Mouse (Mus musculus) urinary bladder, postnatal 0 days (tissue): Measurements from ENCODE around the gene Ccdc194. TPM values are rescaled to one million over a fixed set of nuclear protein-coding genes. Genes with fewer than 3 reads are reported as not detected.

Experiments
- polyA plus RNA-seq: library from polyadenylated mRNA; unstranded; fragments of >200 nt; fragmentation: Nextera tagmentation; extraction: Ambion mirVana; gene quantifications from 2 replicates; pipeline ENCODE4 v1.2.1, GENCODE M21; 2015

Gene Ccdc194
- 0.19 TPM in 1 of 2 replicates, not detected in the other for polyA plus RNA-seq

GRCm38 (mm10) chr8:71525226-71526050 is at the start of gene Ccdc194:
Gene Ccdc194 (minus strand): TSS chr8:71525711.

DNA sequence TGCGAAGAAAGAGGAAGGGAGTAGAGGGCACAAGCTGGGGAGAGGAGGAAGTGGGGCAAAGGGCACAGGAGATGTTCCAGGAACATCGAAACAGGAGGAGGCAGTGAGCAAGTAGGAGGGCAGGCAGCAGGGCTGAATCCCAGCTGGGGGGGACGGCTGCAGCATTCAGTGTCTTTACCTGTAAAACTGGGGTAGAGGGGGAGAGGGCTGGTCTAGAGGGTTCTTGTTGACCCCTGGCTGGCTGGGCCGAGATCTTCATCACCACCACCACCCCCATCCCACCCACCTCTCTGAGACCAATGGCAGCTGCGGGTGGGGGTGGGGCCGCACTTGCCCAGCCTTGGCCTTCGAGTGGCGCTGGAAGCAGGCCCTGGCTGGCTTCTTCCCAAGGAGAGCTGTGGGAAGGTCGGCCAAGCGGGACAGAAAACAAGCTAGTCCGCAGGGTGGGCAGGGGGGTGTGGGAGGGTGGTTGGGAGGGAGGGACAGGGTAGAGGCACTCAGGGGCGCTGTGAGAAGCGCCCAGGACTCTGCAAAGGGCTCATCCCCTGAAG is 43.0 kb upstream of the Ccdc194 start, which contains the start of gene Slc27a1:
Gene Slc27a1, plus strand, starts transcription at position 496 of the 551 bp plus-strand sequence.

DNA sequence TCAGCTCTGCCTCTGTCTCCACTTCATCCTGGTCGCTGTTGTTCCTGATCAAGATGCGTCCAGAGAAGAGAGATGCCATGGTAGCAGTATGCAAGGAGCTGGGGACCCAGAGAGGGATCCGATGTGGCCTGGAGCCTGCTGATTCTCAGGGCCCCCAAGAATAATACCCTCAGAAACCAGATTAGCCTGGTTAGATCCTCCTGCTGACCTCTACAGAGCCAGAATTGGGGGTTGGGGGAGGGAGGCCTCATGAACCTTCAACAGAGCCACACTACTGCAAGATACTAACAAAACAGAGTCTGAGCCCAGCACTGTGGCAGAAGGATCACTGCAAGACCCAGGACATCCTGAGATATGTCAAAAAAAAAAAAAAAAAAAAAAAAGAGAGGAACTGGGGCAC is 41.0 kb upstream of the Ccdc194 start, which contains the start of gene Nxnl1:
Gene Nxnl1, minus strand, starts transcription at position 101 of the 400 bp plus-strand sequence.

GRCm38 (mm10) chr8:71558071-71558957 is 32.8 kb upstream of the Ccdc194 start, which contains the start of gene Tmem221:
Gene Tmem221 (minus strand): TSS chr8:71558871.

GRCm38 (mm10) chr8:71542632-71543343 is 17.3 kb upstream of the Ccdc194 start, which contains the start of gene Mvb12a:
Gene Mvb12a (plus strand): TSS chr8:71542922.

DNA sequence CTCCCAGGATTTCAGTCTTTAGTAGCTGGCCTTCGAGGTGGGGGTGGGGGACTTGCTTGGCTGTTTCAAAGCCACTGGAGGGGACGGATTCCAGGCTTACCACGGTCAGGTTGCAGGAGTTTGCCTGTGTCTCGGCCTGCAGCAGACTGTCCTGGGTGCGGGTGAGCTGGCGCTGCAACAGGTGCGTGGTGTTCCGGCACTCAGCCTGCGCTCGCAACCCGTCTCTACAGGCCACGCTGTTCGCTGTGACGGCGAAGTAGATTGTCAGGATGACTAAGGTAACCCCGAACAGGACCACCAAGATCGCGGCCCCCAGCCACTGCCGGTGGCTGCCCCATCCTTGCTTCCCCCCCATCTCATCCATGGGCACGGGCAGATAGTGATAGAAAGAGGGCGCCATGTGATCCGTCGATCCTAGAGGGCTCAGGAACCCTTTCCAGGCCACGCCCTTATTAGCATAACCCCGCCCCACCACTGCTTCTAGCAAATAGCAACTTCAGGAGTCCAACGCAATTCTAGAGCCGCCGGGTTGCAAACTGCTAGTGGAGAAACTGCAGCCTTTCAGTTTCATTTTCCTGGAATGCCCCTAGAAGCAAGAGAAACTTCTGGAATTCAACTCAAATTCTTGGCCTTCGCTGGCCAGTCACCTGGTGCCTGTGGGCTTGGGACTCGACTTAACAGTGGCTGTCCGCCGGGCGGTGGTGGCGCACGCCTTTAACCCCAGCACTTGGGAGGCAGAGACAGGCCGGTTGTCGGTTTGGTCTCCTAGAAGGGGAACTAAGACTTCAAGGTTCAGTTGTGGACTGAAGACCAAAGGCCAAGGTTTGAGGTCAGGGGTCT is 11.7 kb upstream of the Ccdc194 start, which contains the start of gene Bst2:
Gene Bst2, minus strand, starts transcription at position 429 of the 840 bp plus-strand sequence.

DNA sequence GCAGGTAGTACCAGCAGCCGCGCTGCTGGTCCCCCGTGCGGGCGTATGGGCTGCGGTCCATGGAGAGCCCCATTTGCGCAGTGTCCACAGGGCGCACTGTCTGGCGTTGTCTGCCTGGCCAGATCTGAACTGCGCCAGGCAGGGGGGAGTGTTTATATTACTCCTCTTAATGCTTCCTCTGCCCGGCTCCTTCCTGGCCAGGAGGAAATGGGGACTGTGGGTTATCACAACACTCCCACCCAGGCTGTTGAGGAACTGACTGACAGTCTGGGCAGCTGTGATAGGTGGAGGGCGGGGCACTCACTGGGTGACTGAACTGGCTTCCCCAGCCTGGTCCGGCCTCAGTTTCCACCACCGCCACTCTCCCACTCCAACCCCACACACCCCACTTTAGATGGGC is 13.9 kb downstream of the Ccdc194 start, which contains the start of gene Plvap:
Gene Plvap, minus strand, starts transcription at position 109 of the 400 bp plus-strand sequence.

GRCm38 (mm10) chr8:71487691-71488445 is 37.6 kb downstream of the Ccdc194 start, which contains the start of gene Gtpbp3:
Gene Gtpbp3 (plus strand): TSS chr8:71488103.

DNA sequence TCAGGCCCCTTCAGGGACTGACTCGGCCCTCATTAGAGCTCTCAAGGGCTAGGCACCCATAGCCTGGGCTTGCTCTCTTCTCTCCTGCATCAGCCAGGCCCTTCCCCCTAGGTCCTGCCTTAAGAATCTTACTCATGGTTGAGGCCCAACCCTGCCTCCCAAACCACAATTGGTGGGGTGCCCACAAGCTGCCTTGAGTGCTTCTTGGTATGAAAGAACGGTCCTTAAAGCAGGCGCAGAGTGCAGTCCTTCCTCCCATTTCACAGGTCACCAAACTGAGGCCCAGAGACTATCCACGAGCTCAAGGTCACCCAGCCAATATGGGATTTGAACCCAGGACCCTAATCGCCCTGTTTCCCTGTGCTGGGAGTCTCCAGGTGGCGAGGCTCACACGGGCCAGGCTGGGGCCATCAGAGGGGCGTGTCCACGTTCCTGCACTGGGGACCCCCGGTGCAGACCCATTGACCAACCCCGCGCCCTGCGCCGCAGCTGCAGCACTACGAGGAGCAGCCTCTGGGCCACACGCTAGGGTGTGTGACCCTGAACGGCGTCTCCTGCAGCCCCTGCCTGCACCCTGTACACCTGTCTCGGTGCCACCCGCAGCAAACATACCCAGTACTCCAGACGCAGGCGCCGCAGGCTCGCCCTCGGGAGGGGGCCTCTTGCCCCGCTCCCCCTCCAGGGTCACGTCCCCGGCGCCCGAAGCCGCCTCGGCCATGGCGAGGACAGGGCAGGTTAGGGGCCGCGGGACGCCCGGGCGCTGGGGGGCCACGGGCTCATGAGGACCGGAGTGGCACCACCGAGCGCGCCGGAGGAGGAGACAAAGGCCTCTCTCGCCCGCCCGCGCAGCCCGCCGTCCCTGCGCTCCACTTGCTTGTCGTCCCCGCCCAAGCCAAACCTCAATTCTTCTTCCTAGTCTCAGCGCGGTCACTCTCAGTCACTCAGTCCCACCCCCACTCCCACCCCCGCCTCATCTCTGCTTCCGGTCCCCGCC is 40.1 kb downstream of the Ccdc194 start, which contains the start of gene Ano8:
Gene Ano8, minus strand, starts transcription at position 822 of the 994 bp plus-strand sequence.

Other genes starting within 250 kb of the Ccdc194 start
- 89.1 and 89.4 TPM in 2 replicates for gene Use1, start 158.9 kb downstream of the Ccdc194 start, polyA plus RNA-seq
- gene Ocel1, start 154.4 kb downstream of the Ccdc194 start, polyA plus RNA-seq = 5.5 and 5.7 TPM in 2 replicates
- 55.5 and 56.4 TPM in 2 replicates for gene Nr2f6, start 143.8 kb downstream of the Ccdc194 start, polyA plus RNA-seq
- 4.6 and 5.8 TPM in 2 replicates for gene Ushbp1, start 129.9 kb downstream of the Ccdc194 start, polyA plus RNA-seq
- gene Babam1, start 128.8 kb downstream of the Ccdc194 start, polyA plus RNA-seq = 62.9 and 66.6 TPM in 2 replicates
- gene Ankle1, start 119.7 kb downstream of the Ccdc194 start, polyA plus RNA-seq = 4.8 and 6.5 TPM in 2 replicates
- gene Abhd8, start 62.1 kb downstream of the Ccdc194 start, polyA plus RNA-seq = 24.9 and 28.3 TPM in 2 replicates
- gene Mrpl34, start 60.8 kb downstream of the Ccdc194 start, polyA plus RNA-seq = 80.4 and 81.5 TPM in 2 replicates
- 74.3 and 86.1 TPM in 2 replicates for gene Dda1, start 56.5 kb downstream of the Ccdc194 start, polyA plus RNA-seq
- gene Ano8, start 39.7 kb downstream of the Ccdc194 start, polyA plus RNA-seq = 1.0 and 1.1 TPM in 2 replicates
- gene Gtpbp3, start 37.6 kb downstream of the Ccdc194 start, polyA plus RNA-seq = 9.3 and 9.9 TPM in 2 replicates
- 12.9 and 13.2 TPM in 2 replicates for gene Plvap, start 14.0 kb downstream of the Ccdc194 start, polyA plus RNA-seq
- gene Bst2, start 11.7 kb upstream of the Ccdc194 start, polyA plus RNA-seq = 48.3 and 59.8 TPM in 2 replicates
- 79.7 and 86.3 TPM in 2 replicates for gene Mvb12a, start 17.2 kb upstream of the Ccdc194 start, polyA plus RNA-seq
- gene Tmem221, start 33.2 kb upstream of the Ccdc194 start, polyA plus RNA-seq = 0.57 and 0.63 TPM in 2 replicates
- not detected in 2 replicates for gene Nxnl1, start 40.9 kb upstream of the Ccdc194 start, polyA plus RNA-seq
- gene Slc27a1, start 43.2 kb upstream of the Ccdc194 start, polyA plus RNA-seq = 17.5 and 21.1 TPM in 2 replicates
- 222 and 225 TPM in 2 replicates for gene Pgls, start 66.5 kb upstream of the Ccdc194 start, polyA plus RNA-seq
- gene Fam129c, start 71.9 kb upstream of the Ccdc194 start, polyA plus RNA-seq = 0.71 and 1.7 TPM in 2 replicates
- 60.6 and 64.6 TPM in 2 replicates for gene Colgalt1, start 85.3 kb upstream of the Ccdc194 start, polyA plus RNA-seq
- gene Unc13a, start 146.0 kb upstream of the Ccdc194 start, polyA plus RNA-seq = 0.49 and 0.68 TPM in 2 replicates
- gene Jak3, start 150.6 kb upstream of the Ccdc194 start, polyA plus RNA-seq = 5.7 and 6.5 TPM in 2 replicates
- gene Insl3, start 163.5 kb upstream of the Ccdc194 start, polyA plus RNA-seq = 2.5 TPM in 2 replicates
- 4.4 TPM in 2 replicates for gene B3gnt3, start 176.1 kb upstream of the Ccdc194 start, polyA plus RNA-seq
- 0.59 and 1.7 TPM in 2 replicates for gene Fcho1, start 200.0 kb upstream of the Ccdc194 start, polyA plus RNA-seq